Mouse (Mus musculus) liver, adult (tissue): ENCODE measurements around the gene Kcnq1.

ENCODE experiments used
- GATA4 ChIP-seq: IDR thresholded peaks from 2 replicates; pipeline ENCODE4 v1.6.1; 2014; ENCODE audit warnings: mild to moderate bottlenecking, low read length; ENCODE audit not compliant: insufficient replicate concordance

The Kcnq1 gene

DNA sequence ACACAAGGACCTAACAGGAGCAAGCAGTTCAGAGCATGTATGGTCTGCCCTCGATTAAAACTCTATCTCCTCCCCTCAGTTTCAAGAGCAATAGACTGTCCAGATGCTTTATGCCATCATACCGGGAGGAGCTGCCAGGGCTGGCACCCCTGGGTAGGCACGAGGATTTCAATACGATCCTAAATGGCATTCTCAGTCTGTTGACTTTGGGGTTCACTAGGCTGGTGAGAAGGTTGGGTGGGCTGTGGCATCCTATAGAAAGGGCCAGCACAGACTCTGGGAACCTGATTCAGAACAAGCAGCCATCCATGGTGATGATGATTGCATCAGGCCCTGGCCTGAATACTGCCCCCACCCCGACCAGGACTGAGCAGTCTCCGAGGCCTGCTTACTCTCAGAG lies 79.3 kb downstream of the Kcnq1 start:
- no peak for TF ChIP-seq GATA4

DNA sequence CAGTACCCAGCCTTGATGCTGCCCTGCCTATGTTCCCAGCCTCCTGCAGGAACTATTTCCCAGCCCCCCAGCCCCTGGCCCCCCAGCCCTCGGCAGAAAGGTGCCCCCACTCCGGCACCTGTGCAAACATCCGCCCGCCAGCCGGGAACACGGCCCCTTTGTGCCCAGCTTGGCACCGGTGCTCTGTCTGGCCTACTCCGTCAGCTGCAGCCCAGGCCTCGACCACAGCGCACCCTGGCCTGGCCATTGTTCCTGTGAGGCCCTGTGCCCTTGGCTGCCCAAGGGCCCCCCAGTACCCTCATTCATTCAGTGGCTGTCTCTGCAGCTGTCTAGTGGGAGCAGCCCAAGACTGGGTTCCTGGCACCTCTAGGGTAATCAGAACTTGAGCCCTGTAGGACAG lies 80.2 kb downstream of the Kcnq1 start:
- no peak for TF ChIP-seq GATA4

- no peak for TF ChIP-seq GATA4
Measured at GRCm38 (mm10) chr7:143187181-143187580, 81.0 kb downstream of the Kcnq1 start.

GRCm38 (mm10) chr7:143188589-143188988 lies 82.4 kb downstream of the Kcnq1 start:
- TF ChIP-seq GATA4 = no peak

GRCm38 (mm10) chr7:143189965-143190722 lies 84.0 kb downstream of the Kcnq1 start:
- TF ChIP-seq GATA4 = peak; percentile 37; the same call in 1 of the 2 replicates

GRCm38 (mm10) chr7:143190911-143191310 lies 84.7 kb downstream of the Kcnq1 start:
- TF ChIP-seq GATA4 = no peak

DNA sequence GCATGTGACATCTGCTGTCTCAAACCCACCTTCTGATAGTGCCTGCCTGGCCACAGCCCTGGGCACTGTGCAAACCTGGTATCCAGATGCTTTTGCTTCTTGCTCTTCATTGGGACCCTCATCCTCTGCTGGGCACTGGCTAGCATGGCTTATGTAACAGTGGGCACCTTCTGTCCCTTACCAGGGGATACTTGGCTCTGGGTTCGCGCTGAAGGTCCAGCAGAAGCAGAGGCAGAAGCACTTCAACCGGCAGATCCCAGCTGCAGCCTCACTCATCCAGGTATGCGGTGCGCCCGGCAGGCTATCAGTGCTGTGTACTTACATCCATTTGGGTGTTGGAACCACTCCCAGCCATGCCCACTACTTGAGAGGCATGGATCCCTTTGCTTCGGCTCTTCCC lies 86.2 kb downstream of the Kcnq1 start:
- TF ChIP-seq GATA4 = no peak

DNA sequence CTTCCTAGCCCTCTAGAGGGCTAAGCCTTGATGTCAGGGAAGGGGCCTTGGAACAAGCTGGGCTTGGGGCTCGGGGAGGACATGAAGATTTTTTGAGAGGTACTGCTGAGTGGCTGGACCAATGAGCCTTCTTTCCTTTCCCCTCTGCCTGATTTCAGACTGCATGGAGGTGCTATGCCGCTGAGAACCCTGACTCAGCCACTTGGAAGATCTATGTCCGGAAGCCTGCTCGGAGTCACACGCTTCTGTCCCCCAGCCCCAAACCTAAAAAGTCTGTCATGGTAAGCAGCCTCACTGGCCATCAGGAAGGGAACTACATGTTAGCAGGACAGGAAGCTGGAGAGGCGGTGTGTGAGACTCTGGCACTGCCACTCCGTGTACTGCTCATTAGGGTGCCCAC lies 87.9 kb downstream of the Kcnq1 start:
- TF ChIP-seq GATA4 = no peak

DNA sequence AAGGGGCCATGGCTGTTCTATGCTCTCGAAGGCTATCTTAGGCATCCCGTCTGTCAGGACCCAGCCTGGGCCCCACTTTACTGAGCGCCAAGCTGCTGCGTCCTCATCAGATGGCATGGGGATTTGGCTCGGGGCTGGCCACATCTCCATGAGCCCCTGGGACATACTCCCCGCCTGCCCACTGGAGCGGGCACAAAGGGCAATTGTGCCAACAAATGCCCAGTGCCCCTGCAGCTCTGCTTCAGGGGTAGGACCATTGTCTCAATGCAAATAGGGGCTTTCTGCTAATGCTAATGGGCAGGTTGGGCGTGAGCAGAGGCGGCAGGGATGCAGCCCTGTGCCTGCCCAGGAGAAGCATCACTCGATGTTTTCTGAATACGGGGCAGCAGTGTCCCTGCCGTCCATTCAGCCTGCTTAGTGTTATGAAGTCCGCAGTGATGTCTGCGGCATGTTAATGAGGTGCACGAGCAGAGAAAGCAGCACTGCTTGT lies 91.8 kb downstream of the Kcnq1 start:
- TF ChIP-seq GATA4 = no peak

DNA sequence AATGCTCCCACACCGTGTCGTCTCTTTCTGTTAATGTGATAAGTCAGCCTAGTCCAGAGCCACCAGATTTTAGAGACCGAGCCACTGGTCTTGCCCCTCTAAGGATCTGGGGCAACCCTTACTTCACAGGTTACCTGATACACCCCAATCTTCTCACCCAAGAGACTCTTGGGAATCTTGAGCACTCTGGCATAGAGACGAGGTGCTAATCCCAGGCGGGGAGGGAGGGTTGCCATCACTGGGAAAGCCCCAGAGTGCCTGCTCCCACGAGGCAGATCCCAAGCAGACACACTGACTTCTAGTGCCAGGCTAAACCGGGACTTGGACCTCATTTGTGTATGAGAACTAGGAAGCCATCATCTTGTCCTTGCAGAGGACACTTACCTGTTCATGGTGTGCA lies 92.3 kb downstream of the Kcnq1 start:
- TF ChIP-seq GATA4 = no peak

GRCm38 (mm10) chr7:143201255-143201654 lies 95.1 kb downstream of the Kcnq1 start:
- TF ChIP-seq GATA4 = no peak

- no peak for TF ChIP-seq GATA4
Measured at GRCm38 (mm10) chr7:143203897-143204296, 97.7 kb downstream of the Kcnq1 start.

DNA sequence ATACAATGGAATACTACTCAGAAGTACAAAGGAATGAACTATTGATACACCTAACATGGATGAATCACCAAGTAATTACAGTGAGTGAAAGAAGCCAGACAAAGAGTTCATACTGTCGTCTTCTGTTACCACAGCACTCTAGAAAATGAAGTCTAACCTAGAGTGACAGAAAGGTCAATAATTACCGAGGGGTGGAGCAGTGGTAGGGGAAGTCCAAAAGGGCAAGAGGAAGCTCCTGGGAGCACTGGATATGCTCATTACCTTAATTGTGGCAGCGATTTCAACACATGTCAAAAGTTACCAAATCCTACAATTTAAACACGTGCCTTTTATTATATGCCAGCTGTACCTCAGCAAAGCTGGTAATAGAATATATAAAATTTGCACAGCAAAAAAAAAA lies 100.9 kb downstream of the Kcnq1 start:
- TF ChIP-seq GATA4 = no peak

GRCm38 (mm10) chr7:143210796-143211195 lies 104.6 kb downstream of the Kcnq1 start:
- TF ChIP-seq GATA4 = no peak; the same call in 1 of the 2 replicates

- TF ChIP-seq GATA4 = no peak
Measured at GRCm38 (mm10) chr7:143251206-143251605, 145.0 kb downstream of the Kcnq1 start.

GRCm38 (mm10) chr7:143253126-143253871 lies 147.1 kb downstream of the Kcnq1 start:
- no peak for TF ChIP-seq GATA4

DNA sequence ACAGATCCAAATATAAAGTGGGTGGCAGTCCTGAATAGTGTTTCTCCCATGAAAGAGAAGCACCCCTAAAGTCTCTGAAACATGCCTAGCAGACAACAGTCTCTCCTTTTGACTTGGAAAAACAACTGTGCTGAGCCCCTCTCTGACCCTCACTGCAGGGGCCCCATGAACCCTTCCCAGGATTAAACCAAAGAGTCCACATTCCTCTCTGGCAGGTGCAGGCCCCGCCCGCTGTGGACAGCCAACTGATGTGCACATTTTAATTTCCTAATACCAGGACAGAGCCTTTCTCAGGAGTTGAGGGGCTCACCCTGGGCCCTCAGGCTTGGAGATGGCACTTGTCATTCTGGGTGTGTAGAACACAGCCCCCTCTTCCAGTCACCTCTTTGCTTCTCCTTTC lies 148.7 kb downstream of the Kcnq1 start:
- no peak for TF ChIP-seq GATA4

GRCm38 (mm10) chr7:143261246-143261645 lies 155.1 kb downstream of the Kcnq1 start:
- no peak for TF ChIP-seq GATA4
